Mouse (Mus musculus): ENCODE measurements at regions not wholly inside any gene's neighbourhood (a gene's known extent, or its start where the extent isn't known, plus 50 kb on each side); places are given as distances from the start of the nearest gene placed in this dataset.

DNA sequence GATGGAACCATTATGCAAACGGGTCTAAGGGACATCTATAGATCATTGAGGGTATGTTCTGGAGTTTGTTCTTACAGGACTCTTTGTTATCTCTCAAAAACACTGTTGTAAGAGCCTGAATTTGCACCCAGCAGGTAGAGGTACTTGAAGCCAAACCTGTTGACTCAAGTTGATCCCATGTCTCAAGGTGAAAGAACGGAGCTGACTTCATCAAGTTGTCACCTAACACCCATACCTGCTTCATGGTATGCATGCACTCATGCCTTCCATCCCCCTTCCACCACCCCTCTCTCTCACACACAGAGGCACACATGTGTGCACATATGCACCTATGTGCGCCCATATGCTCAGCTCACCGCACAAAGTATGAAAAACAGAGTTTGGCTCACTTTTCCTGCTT, 189.0 kb downstream of the Ttll7 start:
- no peak for ATAC-seq (ENCODE audit: low FRiP score, low read depth)
- 92% methylated on average over 4 of the region's 4 CpGs for WGBS
- no peaks in the 10 kb centered on the region for H3K9me3 ChIP-seq
- no peaks in the 10 kb centered on the region for H3K4me1 ChIP-seq (replicated peaks)
- no peak overlapping the region for H3K4me3 ChIP-seq
- H3K27me3 ChIP-seq, result no peaks in the 10 kb centered on the region
- no peak overlapping the region for H3K9ac ChIP-seq
- no peak overlapping the region for H3K27ac ChIP-seq (replicated peaks)
- H3K36me3 ChIP-seq, result no peaks in the 10 kb centered on the region
- H3K4me2 ChIP-seq, result no peak overlapping the region

DNA sequence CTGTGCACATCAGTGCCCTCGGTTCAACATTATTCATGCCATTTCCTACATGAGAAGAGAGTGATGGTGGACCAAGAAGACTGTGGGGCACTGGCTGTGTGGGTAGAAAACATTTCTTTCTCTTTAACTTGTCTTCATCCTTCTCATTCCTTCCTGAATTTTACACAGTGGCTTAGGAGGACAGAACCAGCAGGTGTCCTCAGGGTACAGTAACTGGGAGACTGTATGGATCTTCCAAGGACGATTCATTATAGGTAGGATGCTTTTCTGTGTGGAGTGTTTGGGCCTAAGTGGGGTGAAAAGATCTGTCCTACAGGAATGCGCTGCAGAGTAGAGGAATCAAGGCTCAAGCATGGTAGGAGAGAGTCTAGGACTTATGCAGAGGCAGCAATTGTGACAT, 190.7 kb downstream of the Ttll7 start:
- Histone ChIP-seq H3K27me3 (no peaks in the 10 kb centered on the region), H3K27ac (replicated peaks) (no peak overlapping the region)
- 88% methylated on average over 3 of the region's 3 CpGs for WGBS

DNA sequence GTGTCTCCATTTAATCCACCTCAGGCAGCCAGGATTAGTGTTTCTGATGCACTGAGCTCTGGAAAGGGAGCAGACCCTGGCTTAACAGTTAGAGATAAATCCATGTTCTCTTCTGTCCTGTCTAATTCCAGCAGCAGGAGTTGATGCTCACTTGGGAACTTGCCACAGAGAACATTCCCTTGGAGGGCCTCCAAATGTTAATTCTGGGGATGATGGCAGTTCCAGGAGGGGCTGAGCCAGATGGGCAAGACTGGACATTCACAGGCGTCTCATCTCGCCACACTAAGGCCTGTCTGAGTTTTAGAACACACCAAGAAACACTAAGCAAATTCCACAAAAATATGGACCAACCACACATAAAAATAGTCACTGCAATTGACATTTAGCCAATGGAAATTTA, 194.5 kb downstream of the Ttll7 start:
- H3K4me3 ChIP-seq, result no peak overlapping the region
- WGBS, result 75% methylated on average over 2 of the region's 2 CpGs

More for the DNA sequence above, 190.7 kb downstream of the Ttll7 start:
- H3K9ac ChIP-seq, result no peak overlapping the region
- no peak overlapping the region for H3K4me3 ChIP-seq
- no peaks in the 10 kb centered on the region for H3K9me3 ChIP-seq
- no peak overlapping the region for H3K4me2 ChIP-seq
- ATAC-seq (ENCODE audit: low FRiP score, low read depth), result no peak
- no peaks in the 10 kb centered on the region for H3K36me3 ChIP-seq
- no peaks in the 10 kb centered on the region for H3K4me1 ChIP-seq (replicated peaks)

DNA sequence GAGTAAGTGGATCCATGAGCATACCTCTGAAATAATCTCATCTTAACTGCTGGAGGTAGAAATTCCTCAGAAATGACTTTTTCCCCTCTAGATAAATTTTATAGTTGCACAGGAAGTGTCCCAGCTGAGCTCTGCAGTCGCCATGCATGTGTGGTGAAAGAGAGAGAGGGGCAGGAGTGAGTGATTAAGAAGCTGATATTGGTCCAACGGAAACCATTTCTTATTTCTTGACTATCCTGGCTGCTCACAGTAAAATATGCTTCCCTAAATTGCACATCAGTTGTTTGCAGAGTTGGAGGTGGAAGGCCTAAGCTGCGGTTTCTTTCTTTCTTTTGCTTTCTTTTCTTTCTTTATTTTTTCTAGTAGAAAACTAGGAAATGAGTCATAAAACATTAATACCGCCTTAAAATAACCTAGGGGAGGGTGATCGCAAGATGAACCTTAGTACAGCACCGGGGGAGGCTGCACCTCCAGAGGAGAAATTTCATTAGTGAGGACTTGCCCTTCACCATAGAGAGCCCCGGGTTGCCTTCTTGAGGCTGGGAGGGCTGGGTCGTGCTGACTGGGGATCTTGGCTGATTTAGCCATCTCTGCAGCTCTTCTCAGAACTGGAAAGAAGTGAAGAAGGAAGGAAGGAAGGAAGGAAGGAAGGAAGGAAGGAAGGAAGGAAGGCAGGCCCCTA, 202.1 kb downstream of the Ttll7 start:
- Histone ChIP-seq H3K4me1 (replicated peaks) (no peaks in the 10 kb centered on the region), H3K27ac (replicated peaks) (no peak overlapping the region), H3K36me3 (no peaks in the 10 kb centered on the region), H3K27me3 (no peaks in the 10 kb centered on the region), H3K4me3 (no peak overlapping the region), H3K4me2 (no peak overlapping the region), H3K9me3 (no peaks in the 10 kb centered on the region), H3K9ac (no peak overlapping the region)
- 89% methylated on average over 8 of the region's 8 CpGs for WGBS
- no peak for ATAC-seq (ENCODE audit: low FRiP score, low read depth)

More for the DNA sequence above, 194.5 kb downstream of the Ttll7 start:
- H3K27ac ChIP-seq (replicated peaks), result no peak overlapping the region
- H3K27me3 ChIP-seq, result no peaks in the 10 kb centered on the region
- no peak overlapping the region for H3K4me2 ChIP-seq
- no peaks in the 10 kb centered on the region for H3K9me3 ChIP-seq
- no peak overlapping the region for H3K9ac ChIP-seq
- no peaks in the 10 kb centered on the region for H3K36me3 ChIP-seq
- no peak for ATAC-seq (ENCODE audit: low FRiP score, low read depth)
- H3K4me1 ChIP-seq (replicated peaks), result no peaks in the 10 kb centered on the region

DNA sequence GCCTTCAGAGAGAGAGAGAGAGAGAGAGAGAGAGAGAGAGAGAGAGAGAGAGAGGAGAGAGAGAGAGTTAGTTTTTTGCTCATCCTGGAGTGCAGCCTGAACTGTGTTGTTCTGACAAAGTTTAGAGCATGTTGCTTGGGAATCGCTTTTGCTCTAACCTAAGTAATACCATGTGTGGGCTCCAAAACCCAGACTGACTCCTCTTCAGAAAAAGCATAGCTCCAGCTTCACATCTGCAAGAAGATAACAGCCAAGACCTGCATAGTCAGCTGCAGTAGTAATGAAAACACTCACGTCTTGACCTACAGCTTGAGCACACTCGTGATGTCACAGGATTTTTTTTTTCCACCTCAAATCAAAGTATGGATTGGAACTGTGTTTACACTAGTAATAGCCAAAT, 205.7 kb downstream of the Ttll7 start:
- Histone ChIP-seq H3K27ac (replicated peaks) (no peak overlapping the region), H3K9ac (no peak overlapping the region), H3K4me3 (no peak overlapping the region), H3K9me3 (no peaks in the 10 kb centered on the region), H3K36me3 (no peaks in the 10 kb centered on the region), H3K4me1 (replicated peaks) (no peaks in the 10 kb centered on the region), H3K4me2 (no peak overlapping the region), H3K27me3 (no peaks in the 10 kb centered on the region)
- 81% methylated on average over 3 of the region's 3 CpGs for WGBS
- no peak for ATAC-seq (ENCODE audit: low FRiP score, low read depth)

DNA sequence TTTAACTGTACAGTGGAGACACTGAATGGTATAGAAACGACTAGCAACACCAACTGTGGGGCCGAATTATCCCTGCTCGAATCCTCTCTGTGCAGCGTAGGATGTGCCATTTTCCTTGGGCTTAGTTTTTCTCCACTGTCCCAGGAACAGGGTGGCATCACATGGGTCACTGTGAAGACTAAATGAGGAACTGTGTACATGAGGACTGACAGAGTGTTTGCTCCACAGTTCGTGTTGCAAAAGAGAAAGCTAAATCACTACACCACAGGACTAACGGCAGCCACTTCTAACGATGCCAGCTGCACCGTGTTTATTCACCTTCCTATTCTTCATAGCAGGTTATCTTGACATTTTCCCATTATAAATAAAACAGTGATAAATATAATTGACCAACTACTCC, 208.5 kb downstream of the Ttll7 start:
- H3K4me1 ChIP-seq (replicated peaks), result peaks cover 3% of the 10 kb centered on the region; the same call in 1 of the 2 replicates
- no peak overlapping the region for H3K27ac ChIP-seq (replicated peaks)
- H3K9me3 ChIP-seq, result no peaks in the 10 kb centered on the region
- no peak overlapping the region for H3K9ac ChIP-seq
- no peaks in the 10 kb centered on the region for H3K36me3 ChIP-seq
- no peak overlapping the region for H3K4me3 ChIP-seq
- no peak for ATAC-seq (ENCODE audit: low FRiP score, low read depth)
- H3K4me2 ChIP-seq, result no peak overlapping the region
- WGBS, result 82% methylated on average over 8 of the region's 8 CpGs
- no peaks in the 10 kb centered on the region for H3K27me3 ChIP-seq

DNA sequence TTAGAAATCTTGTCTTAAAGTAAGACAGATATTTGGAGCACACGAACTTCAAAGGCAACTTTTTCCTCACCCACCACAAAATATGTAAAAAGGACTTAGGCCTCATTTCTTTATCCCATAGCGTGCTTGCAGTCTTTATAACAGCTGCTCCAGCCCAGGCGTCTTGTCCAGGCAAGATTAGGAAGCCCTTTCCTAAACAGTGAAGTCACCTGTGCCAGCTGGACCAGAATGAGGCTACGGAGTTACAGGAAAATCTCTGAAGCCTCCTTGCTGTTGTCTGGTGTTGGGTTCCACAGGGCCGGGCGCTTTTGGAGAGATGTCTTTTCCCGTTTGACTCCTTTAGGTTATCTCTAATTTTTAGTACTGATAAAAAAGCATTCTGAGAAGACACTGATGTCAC, 210.3 kb downstream of the Ttll7 start:
- 91% methylated on average over 7 of the region's 7 CpGs for WGBS
- Histone ChIP-seq H3K27me3 (no peaks in the 10 kb centered on the region), H3K4me3 (no peak overlapping the region), H3K27ac (replicated peaks) (no peak overlapping the region), H3K9me3 (no peaks in the 10 kb centered on the region), H3K36me3 (no peaks in the 10 kb centered on the region), H3K4me2 (no peak overlapping the region), H3K9ac (no peak overlapping the region), H3K4me1 (replicated peaks) (peaks cover 3% of the 10 kb centered on the region; the same call in 1 of the 2 replicates)
- no peak for ATAC-seq (ENCODE audit: low FRiP score, low read depth)

DNA sequence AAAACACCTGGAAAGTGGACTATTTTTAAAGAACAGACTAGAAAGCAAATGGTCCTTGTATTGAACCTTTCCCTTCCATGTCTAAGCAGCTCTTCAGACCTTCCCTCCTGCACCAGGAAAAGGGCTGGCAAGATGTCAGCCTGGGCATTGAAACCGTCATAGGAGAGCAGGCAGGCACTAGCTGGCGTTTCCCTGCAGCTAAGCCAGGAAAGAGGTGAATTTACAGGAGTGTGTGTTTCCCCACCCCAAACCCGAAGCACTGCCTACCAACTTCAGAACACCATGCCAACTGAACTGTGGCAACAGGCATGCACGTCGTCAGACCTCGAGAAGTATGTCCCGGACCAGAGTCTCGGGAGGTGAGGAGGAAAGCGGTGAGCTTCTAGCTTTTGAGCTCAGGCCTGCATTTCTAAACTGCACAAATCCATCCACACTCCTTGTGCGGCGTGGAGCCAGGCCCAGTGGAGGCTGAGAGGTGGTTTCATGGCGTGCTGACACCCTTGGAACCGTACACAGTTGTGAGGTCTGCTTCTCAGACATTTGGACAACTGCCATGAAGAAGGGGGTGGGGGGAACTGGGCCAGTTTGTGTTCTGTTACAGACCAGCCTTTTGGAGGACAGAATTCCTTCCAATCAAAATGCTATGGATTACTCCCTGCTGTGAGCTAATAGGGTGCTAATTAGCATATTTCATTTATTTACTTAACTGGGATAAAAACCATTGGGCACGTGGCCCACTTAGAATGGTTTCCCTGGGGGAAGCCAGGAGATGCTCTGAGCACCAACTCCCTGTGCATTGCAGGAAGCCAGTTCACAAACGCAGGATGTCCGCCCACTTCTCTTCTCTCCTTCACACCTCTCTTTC, 211.6 kb downstream of the Ttll7 start:
- H3K27ac ChIP-seq (replicated peaks), result 0 out of 2 replicates have a peak overlapping the region, but pooled peaks have one; percentile 20
- peak; percentile 89 for ATAC-seq (ENCODE audit: low FRiP score, low read depth)
- 58% methylated on average over 16 of the region's 16 CpGs for WGBS
- H3K9me3 ChIP-seq, result no peaks in the 10 kb centered on the region
- peak overlapping the region; percentile 0; the same call in 1 of the 2 replicates for H3K4me2 ChIP-seq
- H3K27me3 ChIP-seq, result no peaks in the 10 kb centered on the region
- H3K9ac ChIP-seq, result no peak overlapping the region
- H3K4me3 ChIP-seq, result no peak overlapping the region
- H3K36me3 ChIP-seq, result no peaks in the 10 kb centered on the region
- H3K4me1 ChIP-seq (replicated peaks), result peaks cover 3% of the 10 kb centered on the region; the same call in 1 of the 2 replicates

DNA sequence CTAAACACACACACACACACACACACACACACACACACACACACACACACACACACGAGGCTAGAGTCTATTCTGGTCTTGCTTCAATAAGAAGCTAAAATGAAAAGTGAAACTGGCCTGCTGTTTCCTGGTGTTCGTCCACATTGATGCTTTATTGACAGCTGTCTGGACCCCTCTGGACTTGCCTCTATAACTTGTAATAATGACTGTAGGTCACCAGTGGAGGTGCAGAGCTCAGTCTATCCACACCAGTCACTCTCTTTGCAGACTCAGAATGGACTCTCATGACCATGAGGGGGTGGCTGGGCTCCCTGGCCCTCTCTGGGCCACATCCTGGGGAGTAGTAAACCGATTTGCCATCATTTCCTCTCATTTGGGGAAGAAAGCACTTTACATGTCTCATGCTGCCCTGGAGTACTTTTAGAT, 212.3 kb downstream of the Ttll7 start:
- Histone ChIP-seq H3K27ac (replicated peaks) (no peak overlapping the region), H3K4me3 (no peak overlapping the region), H3K9ac (no peak overlapping the region), H3K4me2 (no peak overlapping the region; the same call in 1 of the 2 replicates), H3K36me3 (no peaks in the 10 kb centered on the region), H3K27me3 (no peaks in the 10 kb centered on the region), H3K4me1 (replicated peaks) (peaks cover 3% of the 10 kb centered on the region; the same call in 1 of the 2 replicates), H3K9me3 (no peaks in the 10 kb centered on the region)
- no peak for ATAC-seq (ENCODE audit: low FRiP score, low read depth)
- 56% methylated on average over 3 of the region's 3 CpGs for WGBS

DNA sequence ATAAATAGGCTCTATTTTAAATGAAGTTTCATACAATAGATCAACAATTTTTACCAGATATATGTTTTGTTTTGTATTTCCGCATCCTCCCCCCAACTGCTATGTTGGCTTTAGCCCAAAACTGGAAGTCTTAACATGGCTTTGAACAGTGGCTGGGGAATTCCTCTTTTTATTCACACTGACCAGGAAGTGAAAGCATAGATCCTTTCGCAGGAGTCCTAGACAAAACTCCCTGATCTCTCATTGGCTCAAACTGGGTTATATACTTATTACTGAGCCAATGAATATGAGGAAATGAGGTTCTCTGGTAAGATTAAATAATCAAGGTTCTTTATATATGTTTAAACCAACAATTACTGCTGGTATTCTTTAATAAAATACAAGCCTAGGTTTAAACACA, 218.8 kb downstream of the Ttll7 start:
- H3K4me2 ChIP-seq, result no peak overlapping the region
- no peaks in the 10 kb centered on the region for H3K27me3 ChIP-seq
- H3K9me3 ChIP-seq, result no peaks in the 10 kb centered on the region
- WGBS, result 90% methylated on average over 2 of the region's 2 CpGs
- ATAC-seq (ENCODE audit: low FRiP score, low read depth), result no peak
- no peak overlapping the region for H3K4me3 ChIP-seq
- no peak overlapping the region for H3K9ac ChIP-seq
- H3K27ac ChIP-seq (replicated peaks), result no peak overlapping the region
- H3K4me1 ChIP-seq (replicated peaks), result no peaks in the 10 kb centered on the region
- no peaks in the 10 kb centered on the region for H3K36me3 ChIP-seq

DNA sequence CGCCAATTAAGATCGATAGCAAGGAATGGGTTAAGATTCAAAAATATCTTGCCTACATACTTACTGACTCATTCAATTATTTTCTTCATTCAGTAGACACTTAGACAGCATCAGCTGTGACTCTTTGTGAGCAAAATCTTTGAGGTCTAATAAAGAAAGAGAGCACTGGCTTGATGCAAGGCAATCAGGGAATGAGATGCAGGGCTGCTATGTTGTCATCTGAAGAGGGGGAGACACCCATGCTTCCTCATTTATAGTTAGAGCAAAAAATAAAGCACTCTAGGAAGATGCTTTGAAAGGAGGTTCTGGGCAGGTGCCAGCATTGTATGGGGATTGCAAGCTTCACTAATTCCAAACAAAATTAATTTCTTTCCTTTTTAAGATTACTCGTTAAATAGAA, 228.0 kb downstream of the Ttll7 start:
- peaks cover 27% of the 10 kb centered on the region for H3K4me1 ChIP-seq (replicated peaks)
- no peaks in the 10 kb centered on the region for H3K36me3 ChIP-seq
- H3K27me3 ChIP-seq, result no peaks in the 10 kb centered on the region
- no peaks in the 10 kb centered on the region for H3K9me3 ChIP-seq
- H3K4me2 ChIP-seq, result no peak overlapping the region
- no peak overlapping the region for H3K4me3 ChIP-seq
- no peak overlapping the region for H3K27ac ChIP-seq (replicated peaks)
- ATAC-seq (ENCODE audit: low FRiP score, low read depth), result no peak
- no peak overlapping the region for H3K9ac ChIP-seq
- WGBS, result 76% methylated on average over 3 of the region's 3 CpGs

DNA sequence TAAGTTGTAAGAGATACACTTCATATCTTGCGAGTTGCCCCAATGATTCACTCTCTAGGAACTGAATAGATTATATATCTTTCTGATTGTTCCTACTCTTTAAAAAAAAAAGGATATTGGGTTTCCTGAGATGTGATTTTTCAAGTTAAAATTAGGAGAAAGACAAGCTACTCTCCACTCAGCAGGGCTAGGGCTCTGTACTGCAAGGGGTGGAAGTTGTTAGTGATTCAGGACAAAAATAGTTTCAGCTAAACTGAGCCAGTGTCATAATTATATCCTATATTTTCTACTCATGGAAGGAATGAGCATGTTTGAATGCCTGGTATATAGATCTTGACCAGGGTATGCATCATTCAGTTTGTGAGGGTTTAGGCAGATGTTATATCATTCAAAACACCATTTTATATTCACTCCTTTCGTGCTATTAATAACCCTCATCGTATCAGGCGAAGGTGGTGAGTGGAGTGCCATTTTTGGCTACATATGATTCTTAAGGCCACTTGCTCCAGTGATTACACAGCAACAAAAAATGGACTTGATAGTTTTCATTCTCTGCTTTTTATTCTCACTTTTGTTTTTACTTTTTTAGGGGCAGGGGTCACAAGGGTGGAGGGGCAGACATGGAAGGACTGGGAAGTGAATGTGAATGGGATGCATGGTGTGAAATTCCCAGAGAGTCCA, 228.7 kb downstream of the Ttll7 start:
- Histone ChIP-seq H3K9ac (no peak overlapping the region), H3K27ac (replicated peaks) (no peak overlapping the region), H3K4me3 (no peak overlapping the region), H3K27me3 (no peaks in the 10 kb centered on the region), H3K36me3 (no peaks in the 10 kb centered on the region), H3K4me1 (replicated peaks) (peaks cover 27% of the 10 kb centered on the region), H3K9me3 (no peaks in the 10 kb centered on the region), H3K4me2 (no peak overlapping the region)
- ATAC-seq (ENCODE audit: low FRiP score, low read depth), result no peak
- WGBS, result 75% methylated on average over 4 of the region's 4 CpGs
